Mouse (Mus musculus): ENCODE data around the gene Sgsm1.

Gene Sgsm1

DNA sequence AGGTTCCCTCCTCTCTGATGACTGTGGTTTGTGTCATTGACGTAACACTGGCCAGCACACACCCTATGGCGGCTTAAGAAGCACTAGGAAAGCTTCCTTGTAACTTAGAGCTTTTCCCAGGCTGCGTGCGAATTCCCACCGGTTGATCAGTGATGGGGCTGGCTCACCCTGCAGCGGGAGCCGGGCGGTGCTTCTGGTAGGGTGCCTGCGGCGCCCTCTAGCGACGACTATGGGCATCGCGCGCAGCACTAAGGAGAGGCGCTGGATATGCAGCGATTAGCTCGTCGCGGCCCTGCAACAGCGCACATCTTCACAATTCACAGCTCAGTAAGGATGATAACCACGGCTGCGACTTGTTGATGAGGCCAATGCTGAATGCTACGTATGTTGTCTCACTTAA lies 3.4 kb upstream of the Sgsm1 start:
- DNase-seq (ENCODE audit: low spot score) = peak; percentile 67

- no peak for DNase-seq (ENCODE audit: low spot score)
These were observed 852 bp downstream of the Sgsm1 start for GRCm38 (mm10) chr5:113309491-113310376.

DNA sequence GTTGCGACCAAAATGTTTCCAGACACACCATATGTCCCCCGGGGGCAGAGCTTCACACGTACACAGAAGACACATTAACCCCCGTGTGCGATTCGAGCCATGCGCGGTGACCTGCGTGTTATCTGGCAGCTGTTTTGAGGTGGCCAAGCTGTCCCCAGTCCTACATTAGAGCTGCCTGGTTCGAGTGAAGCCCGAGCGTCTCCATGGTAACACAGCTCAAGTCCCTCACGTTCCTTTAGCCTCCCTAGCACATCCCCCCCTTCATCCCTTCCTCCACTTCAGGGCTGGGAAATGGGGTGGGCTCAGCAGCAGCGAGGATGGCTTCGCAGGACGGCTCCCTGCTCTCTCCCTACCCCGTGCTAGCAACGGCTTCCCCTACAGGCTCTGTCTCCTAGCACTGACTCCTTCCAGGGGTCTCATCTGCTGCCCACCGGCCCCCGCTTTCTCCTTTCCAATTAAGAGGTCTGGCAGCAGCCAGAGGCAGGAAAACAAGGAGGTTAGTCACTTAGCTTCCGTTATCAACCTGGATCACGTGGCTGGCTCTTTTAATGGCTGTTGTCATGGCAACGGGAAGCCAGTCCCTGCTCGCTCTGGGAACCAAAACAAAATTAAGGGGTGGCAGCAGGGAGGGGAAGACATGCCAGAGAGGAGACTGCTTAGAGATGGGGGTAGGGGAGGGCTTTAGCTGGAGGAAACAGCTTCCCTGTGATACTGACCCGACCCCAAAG lies 3.7 kb downstream of the Sgsm1 start:
- peak; percentile 66 for DNase-seq (ENCODE audit: low spot score)

- DNase-seq (ENCODE audit: low spot score) = no peak
These were observed 6.1 kb downstream of the Sgsm1 start for GRCm38 (mm10) chr5:113304527-113304926.

GRCm38 (mm10) chr5:113301841-113302240 lies 8.7 kb downstream of the Sgsm1 start:
- DNase-seq (ENCODE audit: low spot score) = no peak

GRCm38 (mm10) chr5:113300148-113300889 lies 10.3 kb downstream of the Sgsm1 start:
- no peak for DNase-seq (ENCODE audit: low spot score)

- no peak for DNase-seq (ENCODE audit: low spot score)
These were observed 11.2 kb downstream of the Sgsm1 start for GRCm38 (mm10) chr5:113299433-113299832.

GRCm38 (mm10) chr5:113298826-113299225 lies 11.8 kb downstream of the Sgsm1 start:
- DNase-seq (ENCODE audit: low spot score) = no peak

GRCm38 (mm10) chr5:113298040-113298439 lies 12.5 kb downstream of the Sgsm1 start:
- DNase-seq (ENCODE audit: low spot score) = no peak

GRCm38 (mm10) chr5:113295791-113296190 lies 14.8 kb downstream of the Sgsm1 start:
- DNase-seq (ENCODE audit: low spot score) = no peak

DNA sequence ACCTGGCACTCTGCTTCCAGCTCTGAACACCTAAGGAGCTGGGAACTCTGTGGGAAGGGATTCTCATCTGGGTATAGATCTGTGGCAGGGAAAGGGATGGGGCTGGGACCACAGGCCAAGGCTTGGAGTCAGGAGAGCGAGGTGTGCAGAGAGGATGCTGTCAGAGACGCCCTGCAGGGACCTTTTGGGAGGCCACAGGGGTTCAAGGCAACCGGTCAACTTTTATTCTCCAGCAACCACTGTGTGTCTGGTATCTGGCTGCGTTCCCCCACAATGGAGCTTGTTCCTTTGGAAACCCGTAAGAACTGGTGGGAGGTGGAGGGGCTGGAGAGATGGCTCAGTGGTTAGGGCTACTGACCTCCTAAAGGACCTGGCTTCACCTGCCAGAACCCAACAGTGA lies 16.0 kb downstream of the Sgsm1 start:
- DNase-seq (ENCODE audit: low spot score) = no peak

DNA sequence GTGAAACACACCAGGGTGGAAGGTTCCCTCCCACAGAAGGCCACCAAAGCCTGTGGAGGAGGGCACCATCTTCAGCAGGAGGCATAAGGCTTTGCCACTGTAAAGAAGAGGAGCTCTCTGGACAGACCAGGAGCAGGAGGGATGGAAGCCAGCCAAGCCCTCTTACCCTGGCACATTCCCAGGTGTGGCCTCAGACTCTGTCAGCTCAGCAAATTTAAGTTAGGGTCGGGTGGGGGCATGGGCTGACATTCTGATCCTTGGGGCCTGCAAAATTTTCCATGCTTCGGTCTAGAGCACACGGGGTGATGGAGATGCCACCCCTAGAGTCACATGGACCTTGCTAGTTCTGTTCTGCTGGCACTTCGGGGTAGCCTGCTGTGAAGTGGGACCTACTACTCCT lies 17.1 kb downstream of the Sgsm1 start:
- no peak for DNase-seq (ENCODE audit: low spot score)

DNA sequence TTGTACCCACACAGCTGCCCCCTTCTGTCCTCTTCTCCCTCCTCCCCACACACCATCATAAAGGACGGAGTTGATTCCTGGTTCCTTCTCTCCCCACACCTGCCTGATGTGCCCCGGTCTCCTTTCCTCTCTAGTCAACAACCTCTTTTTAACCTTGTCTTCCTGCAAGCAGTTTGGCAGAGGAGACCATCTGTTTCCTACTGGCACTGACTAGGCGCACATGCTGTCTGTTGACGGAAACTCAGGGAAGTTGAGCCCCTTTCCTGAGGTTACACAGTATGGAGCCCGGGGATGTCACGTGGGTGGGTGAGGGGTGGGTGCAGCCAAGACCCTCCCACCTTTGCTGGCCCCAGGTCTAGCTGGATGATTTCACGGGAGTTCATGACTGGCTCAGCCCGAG lies 17.8 kb downstream of the Sgsm1 start:
- no peak for DNase-seq (ENCODE audit: low spot score)

DNA sequence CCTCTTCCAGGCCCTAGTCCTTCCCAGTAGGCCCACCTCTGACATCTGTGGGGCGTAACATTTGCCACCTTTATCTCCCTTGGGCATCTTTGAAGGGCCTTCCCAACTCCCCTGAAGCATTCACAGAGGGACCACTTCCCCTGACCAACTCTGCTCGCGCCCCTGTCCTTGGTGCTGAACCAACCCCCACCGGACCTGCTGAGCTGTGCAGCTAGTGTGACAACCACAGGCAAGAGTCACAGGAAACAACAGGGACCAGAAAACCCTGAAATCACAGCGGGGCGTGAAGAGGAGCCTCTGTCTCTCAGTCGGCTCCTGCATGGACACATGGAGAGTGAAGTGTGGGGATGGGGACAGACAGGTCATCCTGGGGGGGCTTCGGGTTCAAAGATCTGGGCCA lies 18.4 kb downstream of the Sgsm1 start:
- DNase-seq (ENCODE audit: low spot score) = no peak

DNA sequence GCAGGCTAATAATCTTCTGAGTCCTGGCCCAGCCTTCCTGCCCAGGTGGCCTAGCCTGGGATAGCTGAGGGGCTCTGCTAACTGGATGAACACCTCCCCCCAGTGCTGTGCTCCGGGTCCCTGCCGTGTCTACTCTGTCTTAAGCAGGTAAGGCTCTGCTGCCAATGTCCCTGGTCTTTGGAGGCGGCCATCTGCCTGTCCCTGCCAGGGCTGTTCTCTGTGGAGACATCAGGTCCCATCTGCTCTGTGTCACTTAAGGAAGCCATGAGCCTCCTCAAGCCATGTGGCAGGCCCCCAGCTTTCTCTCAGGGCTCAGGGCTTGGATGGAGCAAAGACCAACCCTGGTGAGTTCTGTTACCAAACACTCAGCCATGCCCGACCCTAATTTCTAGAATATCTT lies 19.5 kb downstream of the Sgsm1 start:
- no peak for DNase-seq (ENCODE audit: low spot score)

DNA sequence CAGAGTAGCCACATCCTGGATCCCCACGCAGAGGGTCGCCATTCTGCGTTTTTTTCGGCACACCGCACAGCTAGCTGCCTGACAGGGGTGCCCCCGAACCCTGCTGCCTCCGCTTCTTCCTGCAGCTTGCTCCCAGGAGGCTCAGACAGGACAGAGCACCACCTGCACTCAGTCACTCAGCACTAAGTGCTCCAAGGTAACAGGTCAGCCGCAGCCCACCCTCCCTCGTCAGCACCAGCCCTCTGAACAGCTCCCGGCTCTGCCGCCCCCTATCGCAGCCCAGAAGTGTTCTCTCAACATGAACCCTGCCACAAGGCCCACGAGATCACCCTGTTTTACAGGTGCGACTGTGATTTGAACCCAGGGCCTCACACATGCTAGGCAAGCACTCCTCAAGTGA lies 20.4 kb downstream of the Sgsm1 start:
- no peak for DNase-seq (ENCODE audit: low spot score)

DNA sequence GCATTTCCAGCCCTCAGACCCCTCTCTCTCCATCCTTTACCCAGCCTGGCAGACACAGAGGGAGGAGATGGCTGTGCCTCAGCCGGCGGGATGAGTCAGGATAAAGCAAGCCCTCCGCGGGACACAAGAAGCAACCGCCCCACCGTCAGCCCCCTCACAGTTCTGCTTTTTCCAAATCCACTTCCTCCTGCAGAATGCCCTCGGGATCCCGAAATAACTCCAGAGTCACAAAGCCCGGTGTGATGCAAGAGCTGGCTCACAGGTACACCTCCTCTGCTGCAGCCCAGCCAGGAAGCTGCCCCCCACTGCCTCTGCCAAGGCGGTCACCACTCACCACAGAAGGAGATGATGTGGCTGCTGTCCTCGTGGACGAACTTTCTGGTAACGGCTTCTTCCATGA lies 22.1 kb downstream of the Sgsm1 start:
- DNase-seq (ENCODE audit: low spot score) = no peak

DNA sequence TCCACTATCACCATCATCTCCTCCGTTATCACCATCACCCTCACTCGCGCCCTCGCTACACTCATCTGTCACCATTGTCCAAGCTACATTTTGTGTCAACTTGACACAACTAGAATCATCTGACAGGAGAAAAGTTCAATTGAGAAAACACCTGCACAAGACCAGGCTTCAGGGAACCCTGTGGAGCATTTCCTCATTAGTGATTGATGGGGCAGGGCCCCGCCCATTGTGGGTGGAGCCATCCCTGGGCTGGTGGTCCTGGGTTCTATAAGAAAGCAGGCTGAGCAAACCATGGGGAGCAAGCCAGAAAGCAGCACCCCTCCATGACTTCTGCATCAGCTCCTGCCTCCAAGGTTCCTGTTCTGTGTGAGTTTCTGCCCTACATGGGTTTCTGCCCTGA lies 22.8 kb downstream of the Sgsm1 start:
- DNase-seq (ENCODE audit: low spot score) = no peak

DNA sequence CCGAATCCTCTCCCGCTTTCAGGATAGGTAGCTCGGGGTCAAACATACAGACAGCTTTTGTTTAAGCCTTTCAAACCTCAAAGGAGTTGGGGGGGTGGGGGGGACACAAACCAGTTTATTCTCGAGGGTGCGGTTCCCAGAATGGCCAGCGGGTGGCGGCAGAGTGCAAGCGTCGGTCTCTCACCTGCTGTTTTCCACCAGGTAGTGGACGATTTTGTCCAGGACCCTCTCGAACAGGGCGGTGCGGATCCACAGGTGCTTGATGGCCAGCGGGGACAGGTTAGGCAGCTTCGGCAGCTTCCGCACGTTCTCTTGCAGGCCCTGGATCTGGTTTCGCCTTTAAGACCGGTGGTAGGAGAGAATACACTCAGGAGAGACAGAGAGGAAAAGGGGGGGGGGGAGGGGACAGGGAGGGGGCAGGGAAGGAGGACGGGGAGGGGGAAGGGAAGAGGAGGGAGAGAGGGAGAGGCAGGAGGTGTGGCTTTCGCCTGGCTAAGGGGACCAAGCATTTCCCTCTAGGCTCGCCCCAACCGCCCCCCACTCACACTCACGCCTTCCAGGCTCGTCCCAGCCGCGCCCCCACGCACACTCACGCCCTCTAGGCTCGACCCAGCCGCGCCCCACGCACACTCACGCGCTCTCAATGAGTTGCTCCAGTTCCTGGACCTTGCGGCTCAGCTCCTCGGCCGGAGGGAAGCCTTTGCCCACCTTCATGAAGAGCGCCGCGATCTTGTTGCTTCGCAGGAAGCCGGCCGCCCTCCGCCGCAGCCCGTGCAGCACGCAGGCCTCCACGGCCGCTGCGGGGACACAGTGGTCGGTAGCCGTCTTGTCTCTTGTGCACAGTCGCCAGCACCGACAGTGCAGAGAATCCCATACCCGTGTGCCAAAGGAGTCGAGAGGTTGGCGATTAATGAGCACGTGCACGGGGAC lies 23.7 kb downstream of the Sgsm1 start:
- DNase-seq (ENCODE audit: low spot score) = no peak

DNA sequence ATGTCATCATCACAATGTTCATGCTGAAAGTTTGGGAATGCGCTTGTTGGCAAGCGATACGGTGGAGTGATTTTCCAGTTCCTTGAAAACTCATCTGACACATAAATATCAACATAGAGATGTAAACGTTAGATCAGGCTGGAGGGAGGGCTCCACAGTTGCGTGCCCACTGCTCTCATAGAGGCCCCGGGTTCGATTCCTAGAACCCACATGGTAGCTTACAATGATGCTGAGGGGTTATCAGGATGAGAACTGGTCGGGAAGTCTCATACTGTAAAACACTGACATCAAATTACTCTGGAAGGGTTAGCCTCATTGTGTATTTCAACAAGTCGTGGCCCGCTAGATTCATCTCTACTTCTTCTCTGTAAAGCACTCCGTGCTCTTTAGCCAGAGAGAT lies 24.5 kb downstream of the Sgsm1 start:
- DNase-seq (ENCODE audit: low spot score) = no peak

DNA sequence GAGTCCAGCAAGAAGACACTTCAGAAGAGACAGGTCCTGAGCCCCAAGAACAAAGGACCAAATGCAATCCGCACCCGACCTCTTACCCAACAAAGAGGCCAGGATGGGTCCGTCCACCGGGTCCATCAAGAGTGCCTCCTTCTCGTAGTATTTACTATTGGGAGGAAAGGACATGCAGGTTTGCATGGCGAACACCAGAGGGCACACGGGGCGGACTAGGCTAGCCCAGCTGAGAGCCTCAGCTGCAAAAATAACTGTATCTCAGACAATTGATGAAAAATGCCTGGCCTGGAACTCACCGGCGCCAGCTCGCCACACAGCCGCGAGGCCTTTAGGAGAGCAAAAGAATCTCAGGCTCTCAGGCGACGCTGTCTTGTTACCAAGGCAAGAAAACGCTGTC lies 25.0 kb downstream of the Sgsm1 start:
- no peak for DNase-seq (ENCODE audit: low spot score)

- no peak for DNase-seq (ENCODE audit: low spot score)
These were observed 26.9 kb downstream of the Sgsm1 start for GRCm38 (mm10) chr5:113283726-113284125.
